Mouse (Mus musculus): ENCODE data around the gene Dnah6. TPM values are rescaled to one million over a fixed set of nuclear protein-coding genes. Genes with fewer than 3 reads are reported as not detected.

Dnah6 gene
- polyA plus RNA-seq, 1 experiment from 2014 or later, result 0.98 TPM

DNA sequence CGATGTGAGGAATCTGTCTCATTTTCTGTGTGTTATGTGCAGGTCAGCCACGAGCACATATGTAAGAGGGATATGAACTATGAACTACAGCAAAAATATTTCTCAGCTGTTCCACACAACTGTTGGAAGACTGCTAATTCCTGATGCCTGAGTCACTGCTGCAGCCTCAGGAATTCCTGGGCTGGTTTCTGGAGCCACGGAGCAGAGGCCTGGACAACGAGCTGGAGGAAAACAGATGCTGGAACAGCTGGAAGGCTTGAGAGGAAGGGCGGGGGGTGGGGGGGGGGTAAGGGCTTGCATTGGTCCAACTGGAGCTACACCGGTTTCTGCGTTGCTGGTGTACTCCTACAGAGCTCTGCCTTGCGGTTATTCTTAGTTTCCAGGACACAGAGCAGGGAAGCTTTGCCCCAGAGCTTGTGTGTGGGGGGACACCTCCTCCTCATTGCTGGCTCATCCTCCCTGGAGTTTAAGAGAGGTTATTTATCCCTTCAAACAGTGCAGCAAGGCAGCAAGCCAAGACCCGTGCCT, 240.3 kb downstream of the Dnah6 start:
- Histone ChIP-seq H3K9me3 (ENCODE audit: control insufficient read depth, low read length) (no peaks in the 10 kb centered on the region), H3K36me3 (replicated peaks; ENCODE audit: control insufficient read depth, insufficient read depth) (no peaks in the 10 kb centered on the region), H3K4me3 (replicated peaks; ENCODE audit: low read length) (no peak overlapping the region), H3K27ac (no peak overlapping the region), H3K9ac (no peak overlapping the region), H3K4me1 (replicated peaks; ENCODE audit: control insufficient read depth, insufficient read depth, low read length) (no peaks in the 10 kb centered on the region), H3K27me3 (ENCODE audit: control insufficient read depth, insufficient read depth, low read length) (no peaks in the 10 kb centered on the region), H3K4me2 (replicated peaks) (no peak overlapping the region)
- ATAC-seq (ENCODE audit: low FRiP score) (no peak), DNase-seq (ENCODE audit: low spot score) (peak; percentile 26)
- 44% methylated on average over 9 of the region's 9 CpGs for WGBS

DNA sequence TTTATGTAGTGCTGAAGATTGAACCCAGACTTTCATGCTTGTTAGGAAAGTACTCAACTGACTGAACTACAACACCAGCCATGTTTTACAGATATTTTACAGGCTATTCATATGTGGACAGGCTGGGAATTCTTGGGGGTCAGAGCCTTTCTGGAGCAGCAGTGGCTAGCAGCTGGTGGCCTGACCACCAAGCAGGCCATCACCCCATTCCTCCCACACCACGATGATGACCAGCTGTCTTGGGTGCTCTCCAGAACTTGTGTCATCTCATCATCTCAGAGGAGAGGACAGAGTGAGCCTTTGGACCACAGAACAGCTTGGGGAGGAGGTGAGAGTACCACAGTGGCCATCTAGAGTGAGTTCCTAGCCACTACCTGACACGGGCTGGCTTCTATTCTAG, 244.6 kb downstream of the Dnah6 start:
- Histone ChIP-seq H3K9ac (no peak overlapping the region), H3K4me2 (replicated peaks) (no peak overlapping the region), H3K27me3 (ENCODE audit: control insufficient read depth, insufficient read depth, low read length) (no peaks in the 10 kb centered on the region), H3K27ac (no peak overlapping the region), H3K36me3 (replicated peaks; ENCODE audit: control insufficient read depth, insufficient read depth) (no peaks in the 10 kb centered on the region), H3K4me1 (replicated peaks; ENCODE audit: control insufficient read depth, insufficient read depth, low read length) (no peaks in the 10 kb centered on the region), H3K9me3 (ENCODE audit: control insufficient read depth, low read length) (no peaks in the 10 kb centered on the region), H3K4me3 (replicated peaks; ENCODE audit: low read length) (no peak overlapping the region)
- no peak for ATAC-seq (ENCODE audit: low FRiP score)
- DNase-seq (ENCODE audit: low spot score), result no peak
- WGBS, result 80% methylated on average over 2 of the region's 2 CpGs

- WGBS, result 66% methylated on average over 3 of the region's 3 CpGs
- Histone ChIP-seq H3K4me3 (replicated peaks; ENCODE audit: low read length) (no peak overlapping the region), H3K4me1 (replicated peaks; ENCODE audit: control insufficient read depth, insufficient read depth, low read length) (no peaks in the 10 kb centered on the region), H3K9me3 (ENCODE audit: control insufficient read depth, low read length) (no peaks in the 10 kb centered on the region), H3K36me3 (replicated peaks; ENCODE audit: control insufficient read depth, insufficient read depth) (no peaks in the 10 kb centered on the region), H3K27me3 (ENCODE audit: control insufficient read depth, insufficient read depth, low read length) (no peaks in the 10 kb centered on the region), H3K27ac (no peak overlapping the region), H3K9ac (no peak overlapping the region), H3K4me2 (replicated peaks) (no peak overlapping the region)
- ATAC-seq (ENCODE audit: low FRiP score) (no peak), DNase-seq (ENCODE audit: low spot score) (no peak)
Measured at GRCm38 (mm10) chr6:72971074-72971473, 250.4 kb downstream of the Dnah6 start.

- Histone ChIP-seq H3K4me2 (replicated peaks) (no peak overlapping the region), H3K4me1 (replicated peaks; ENCODE audit: control insufficient read depth, insufficient read depth, low read length) (no peaks in the 10 kb centered on the region), H3K36me3 (replicated peaks; ENCODE audit: control insufficient read depth, insufficient read depth) (no peaks in the 10 kb centered on the region), H3K9ac (no peak overlapping the region), H3K9me3 (ENCODE audit: control insufficient read depth, low read length) (no peaks in the 10 kb centered on the region), H3K4me3 (replicated peaks; ENCODE audit: low read length) (no peak overlapping the region), H3K27ac (no peak overlapping the region), H3K27me3 (ENCODE audit: control insufficient read depth, insufficient read depth, low read length) (no peaks in the 10 kb centered on the region)
- DNase-seq (ENCODE audit: low spot score) (no peak), ATAC-seq (ENCODE audit: low FRiP score) (no peak)
- WGBS, result 59% methylated on average over 3 of the region's 3 CpGs
Measured at GRCm38 (mm10) chr6:72969787-72970186, 251.7 kb downstream of the Dnah6 start.

Other genes with a start within 250 kb of the Dnah6 start
- 151 and 153 TPM in 2 replicates for gene Suclg1, start 26.7 kb upstream of the Dnah6 start, polyA plus RNA-seq (2014; fragmentation: Nextera tagmentation; extraction: Ambion mirVana)
- gene 4931417E11Rik, start 248.0 kb upstream of the Dnah6 start, polyA plus RNA-seq (2014; fragmentation: Nextera tagmentation; extraction: Ambion mirVana), result not detected in 2 replicates